Mouse (Mus musculus) urinary bladder, postnatal 10 days (tissue): ENCODE measurements around the gene Runx1.

Experiments used
- DNase-seq: peaks from one replicate; pipeline ENCODE4 v3.0.0; 2022; ENCODE audit warnings: low spot score

Gene Runx1

DNA sequence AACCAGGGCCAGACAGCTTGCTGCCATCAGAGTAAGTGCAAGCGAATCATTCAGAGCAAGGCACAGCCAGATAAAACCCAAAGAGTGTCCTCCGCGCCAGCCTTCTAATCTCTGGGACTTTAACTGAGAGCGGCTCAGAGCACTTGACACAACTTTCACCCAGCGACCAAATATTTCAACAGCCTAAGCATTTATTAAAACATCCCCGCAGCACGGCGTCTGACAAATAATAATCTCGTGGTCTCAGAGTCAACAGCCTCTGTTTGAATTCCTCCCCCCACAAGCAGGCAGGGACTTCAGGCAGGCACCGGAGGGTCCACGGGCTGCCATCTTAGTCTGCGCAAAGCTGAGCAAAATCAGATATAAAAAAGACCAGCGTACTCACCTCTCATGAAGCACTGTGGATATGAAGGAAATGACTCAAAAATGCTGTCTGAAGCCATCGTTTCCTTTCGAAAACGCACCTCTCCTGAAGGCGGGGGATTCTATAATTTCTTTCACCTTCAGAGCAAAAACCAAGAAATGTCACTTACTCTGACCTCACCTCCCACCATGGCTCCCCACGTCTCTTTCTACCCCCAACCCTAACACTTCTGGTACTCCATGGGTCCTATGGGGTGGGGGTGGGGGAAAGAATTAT, 625 bp downstream of the Runx1 start:
- no peak for DNase-seq

DNA sequence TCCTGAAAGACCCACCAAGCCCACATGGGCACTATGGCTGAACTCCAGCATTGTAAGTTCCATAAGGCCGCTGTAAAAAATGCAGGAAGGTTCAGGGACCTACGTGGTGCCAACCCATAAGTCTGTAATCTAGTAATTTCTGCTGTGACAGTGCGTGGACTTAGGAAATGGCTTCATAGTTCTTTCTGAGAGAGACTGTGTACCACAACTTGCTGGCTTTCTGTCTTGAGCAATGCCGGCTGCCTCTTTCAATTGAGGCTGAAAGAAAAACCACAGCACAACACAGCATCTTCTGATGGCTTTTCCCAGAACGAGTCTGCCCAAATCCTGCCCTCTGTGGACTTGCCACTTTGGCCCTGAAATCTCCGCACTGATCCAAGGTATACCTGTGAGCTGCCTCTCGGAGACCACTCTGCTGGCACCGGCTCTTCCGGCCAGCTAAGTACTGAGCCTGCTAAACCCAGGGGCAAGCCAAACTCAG, 1.2 kb downstream of the Runx1 start:
- no peak for DNase-seq

DNA sequence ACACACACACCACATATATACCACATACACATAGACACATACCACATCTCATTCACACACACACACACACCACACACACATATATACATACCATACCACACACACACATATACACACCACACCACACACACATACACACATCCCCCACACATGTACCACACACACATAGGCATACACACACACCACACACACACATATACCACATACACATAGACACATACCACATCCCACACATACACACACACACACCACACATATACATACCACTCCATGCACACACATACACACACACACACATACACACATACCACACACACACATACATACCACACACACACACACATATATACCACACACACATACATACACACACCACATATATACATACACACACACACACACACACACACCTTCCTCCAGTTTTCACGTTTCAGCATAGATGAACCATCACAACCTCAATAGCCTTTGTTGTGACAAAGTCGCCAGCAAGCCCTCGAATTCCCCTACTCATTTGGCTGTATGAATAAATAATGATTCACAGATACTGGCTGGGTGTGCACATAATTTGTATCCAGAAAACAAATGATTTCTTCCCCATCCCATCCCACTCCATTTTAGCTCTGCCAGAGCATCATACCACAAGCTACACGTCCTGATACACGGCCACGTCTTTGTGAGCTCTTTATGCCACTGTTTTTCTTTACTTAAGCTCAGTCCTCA, 1.8 kb downstream of the Runx1 start:
- DNase-seq, result no peak

DNA sequence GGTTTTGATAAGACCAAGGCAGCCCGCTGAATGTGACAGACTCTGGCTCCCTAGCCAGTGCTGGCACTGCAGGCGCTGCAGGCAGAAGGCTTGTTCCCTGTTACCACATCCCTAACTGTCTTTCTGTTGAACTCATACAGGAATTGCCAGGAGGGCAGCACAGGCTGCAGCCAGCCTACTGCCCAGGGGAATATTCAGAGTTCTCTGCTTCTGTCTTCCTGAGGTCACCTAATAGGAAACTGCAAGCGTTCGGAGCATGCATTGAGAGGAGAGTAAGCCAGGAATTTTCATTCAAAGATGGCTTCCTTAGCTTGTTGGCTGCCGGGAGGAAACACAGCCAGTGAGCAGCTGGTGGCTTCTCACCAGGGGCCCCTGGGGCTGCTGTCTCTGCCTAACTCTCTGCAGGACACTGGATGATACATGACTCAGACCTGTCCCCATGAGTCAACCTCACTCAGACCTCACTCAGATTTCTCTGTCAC, 2.5 kb downstream of the Runx1 start:
- no peak for DNase-seq

DNA sequence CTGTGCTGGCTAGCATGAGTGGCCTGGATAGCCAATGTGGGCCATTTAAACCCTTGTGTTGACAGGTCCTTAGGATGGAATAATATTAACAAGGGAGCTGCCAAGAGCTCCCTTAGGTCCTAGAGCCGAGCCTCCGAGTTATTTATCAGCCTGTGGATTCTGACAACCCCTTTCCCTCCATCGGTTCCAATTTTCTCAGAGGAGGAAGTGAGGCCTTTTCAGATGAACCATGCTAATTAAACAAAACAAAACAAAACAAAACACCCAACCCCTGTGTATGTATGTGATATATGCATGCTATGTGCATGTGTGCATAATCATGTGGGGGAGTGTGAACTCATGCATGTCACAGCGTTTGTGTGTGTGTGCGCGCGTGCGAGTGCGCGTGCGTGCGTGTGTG, 3.3 kb downstream of the Runx1 start:
- DNase-seq, result no peak

DNA sequence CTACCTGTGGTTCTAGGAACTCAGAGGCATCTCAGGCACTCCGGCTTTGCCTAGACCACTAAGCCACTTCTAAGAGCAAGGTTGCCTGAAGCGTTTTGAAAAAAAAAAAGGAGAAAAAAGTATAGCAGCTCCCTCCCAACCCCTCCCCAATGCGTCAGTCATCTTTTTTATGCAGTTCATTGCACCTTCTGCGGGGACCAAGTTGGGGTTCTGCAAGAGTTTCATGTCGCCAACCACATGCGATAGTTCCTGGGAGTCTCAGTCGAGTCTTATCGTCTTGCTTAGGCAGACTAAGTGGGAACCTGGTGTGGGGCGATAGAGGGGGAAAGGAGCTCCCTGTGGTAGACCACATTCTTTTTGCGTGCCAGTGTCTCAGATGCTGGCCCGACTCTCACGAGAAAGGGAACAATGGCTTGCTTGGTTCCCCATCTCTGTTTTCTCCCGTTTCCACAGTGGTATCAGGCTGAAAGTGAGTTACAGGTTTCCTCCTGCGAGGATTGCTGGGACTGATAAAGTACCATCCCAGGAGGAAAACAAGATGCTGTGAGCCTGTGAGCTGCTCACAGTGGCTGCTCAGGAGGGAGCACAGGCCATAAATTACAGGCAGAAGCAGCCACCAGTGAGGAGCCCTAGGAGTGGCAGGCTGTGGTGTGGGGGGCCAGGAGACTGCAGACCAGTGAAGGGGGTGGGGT, 3.9 kb downstream of the Runx1 start:
- no peak for DNase-seq

DNA sequence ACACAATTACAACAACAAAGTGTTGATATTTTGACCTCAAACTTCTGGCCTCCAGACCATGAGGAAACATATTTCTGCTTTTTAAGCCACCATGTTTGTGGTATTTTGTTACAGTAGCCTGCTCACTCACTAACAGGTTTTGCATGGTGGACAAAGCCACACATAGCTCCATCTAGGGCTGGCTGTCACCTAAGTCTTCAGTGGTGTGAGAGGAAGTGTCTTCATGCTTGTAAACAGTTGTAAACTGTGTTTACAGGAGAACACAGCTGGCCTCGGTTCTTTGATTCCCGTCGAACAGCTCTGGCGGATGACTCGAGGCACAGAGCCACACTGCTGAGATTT, 4.4 kb downstream of the Runx1 start:
- DNase-seq, result no peak

DNA sequence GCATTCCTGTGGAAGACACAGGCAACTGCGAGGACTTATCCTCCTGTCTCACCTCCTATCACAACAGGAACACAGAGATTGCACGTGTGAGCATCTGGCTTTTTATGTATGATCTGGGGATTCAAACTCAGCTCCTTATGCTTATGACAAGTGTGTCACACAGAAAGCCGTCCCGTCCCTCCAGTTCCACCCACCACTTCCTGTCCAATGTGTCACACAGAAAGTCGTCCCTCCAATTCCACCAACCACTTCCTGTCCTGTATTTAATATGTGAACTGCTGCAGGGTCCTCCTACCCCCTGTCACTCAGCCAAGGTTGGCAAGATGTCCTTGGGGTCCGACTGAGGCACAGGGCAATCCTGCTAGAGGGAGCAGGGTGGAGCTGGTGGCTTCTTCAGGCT, 5.5 kb downstream of the Runx1 start:
- DNase-seq, result no peak

DNA sequence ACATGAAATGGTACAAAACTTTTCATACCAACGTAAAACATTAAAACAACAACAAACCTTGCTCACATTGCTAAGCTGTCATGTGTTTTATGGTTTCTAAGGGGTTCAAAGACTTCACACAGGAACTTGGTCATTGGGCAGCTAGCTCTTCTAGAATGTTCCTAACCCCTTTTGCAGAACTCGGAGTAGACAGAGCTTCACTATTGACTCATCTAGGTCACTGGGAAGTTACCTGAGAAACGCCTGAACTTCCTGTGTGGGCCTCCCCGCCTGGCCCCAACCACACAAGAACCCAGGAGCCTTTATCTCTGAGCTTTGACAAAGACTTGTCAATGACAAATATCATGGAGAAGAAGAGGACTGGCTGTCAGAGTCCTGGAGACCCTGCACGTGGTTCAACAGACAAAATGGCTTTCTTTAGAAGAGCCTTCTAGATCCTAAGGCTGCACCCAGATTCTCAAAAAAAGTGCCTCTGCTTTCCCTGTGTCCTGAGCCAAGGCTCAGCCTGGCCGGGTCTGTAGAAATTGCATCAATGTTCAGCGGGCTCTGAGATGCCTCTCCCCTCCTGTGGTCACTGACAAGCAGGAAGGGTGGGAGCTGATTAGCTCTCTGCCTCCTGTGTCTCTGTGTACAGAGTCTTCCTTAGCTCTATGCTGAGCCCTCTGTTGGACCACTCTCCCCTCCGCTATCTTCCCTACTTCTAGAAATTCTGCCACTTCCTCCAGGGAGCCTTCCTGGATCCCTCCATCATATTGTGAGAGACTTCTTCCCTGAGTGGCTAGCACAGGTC, 7.3 kb downstream of the Runx1 start:
- DNase-seq, result no peak

DNA sequence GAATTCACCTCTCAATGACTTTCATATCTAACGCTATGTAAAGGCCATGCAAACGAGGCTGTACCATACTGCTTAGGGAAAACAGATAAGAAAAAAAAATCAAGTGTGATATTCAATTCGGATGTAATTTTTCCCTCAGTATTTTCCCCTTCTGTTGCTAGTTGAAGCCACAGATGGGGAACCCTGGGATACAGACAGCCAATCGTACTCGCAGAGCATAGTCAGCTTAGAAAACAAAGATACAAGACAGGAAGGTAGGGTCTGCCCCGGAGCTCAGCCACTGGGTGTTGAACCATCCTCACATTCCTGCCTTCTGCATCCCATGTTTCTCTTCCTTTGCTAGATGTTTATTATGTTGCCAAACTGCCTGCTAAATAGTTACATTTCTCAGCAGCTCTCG, 9.9 kb downstream of the Runx1 start:
- DNase-seq, result no peak

DNA sequence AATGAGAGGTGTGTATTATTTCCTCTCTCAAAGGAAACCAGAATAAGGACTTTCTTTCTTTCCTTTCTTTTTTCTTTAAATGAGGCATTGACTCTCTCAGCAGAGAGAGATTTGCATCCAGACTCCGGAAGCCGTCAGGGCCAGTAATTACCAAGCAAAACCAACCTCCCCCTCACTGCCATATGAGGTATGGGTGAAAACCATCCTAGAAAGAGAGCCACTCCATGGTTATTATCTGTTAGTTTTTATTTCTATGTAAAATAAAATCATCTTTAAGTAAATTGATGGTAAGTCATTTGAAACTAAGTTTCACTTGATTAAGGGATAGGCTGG, 10.8 kb downstream of the Runx1 start:
- no peak for DNase-seq

DNA sequence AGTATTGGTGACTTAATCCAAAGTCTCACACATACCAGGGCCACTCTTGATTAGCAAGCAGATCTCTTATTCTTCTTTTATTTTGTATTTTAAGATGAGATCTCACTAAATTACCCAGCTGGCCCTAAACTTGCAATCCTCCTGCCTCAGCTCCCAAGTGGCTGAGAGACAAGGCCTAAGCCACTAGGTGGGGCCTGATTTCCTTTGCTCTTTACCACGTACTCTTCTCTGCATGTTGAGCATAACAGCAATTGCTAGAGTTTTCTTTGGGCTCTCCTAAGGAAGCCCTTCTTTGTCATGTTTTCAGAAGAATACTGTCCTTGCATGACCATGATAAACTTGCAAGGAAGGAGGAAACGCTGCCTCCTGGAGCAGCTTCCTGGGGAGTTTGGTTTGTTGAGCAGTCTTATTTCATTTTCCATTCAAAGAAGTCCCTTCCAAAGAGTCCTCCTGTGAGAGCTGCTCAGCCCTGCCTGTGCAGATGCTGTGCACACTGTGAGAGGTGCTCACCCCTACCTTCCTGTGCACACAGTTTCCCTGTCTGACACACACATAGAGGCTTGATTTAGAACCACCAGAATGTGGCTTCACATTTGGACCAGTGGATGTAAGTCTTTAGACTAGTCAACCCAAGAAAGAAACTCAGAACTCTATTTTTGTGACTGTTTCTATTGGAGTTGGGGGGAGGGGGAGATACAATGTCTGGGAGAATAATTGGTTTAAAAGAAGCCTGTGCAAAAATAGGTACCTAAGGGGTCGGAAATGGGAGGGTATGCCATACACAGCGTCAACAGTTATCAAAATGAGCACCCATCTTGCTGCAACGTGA, 11.4 kb downstream of the Runx1 start:
- no peak for DNase-seq

DNA sequence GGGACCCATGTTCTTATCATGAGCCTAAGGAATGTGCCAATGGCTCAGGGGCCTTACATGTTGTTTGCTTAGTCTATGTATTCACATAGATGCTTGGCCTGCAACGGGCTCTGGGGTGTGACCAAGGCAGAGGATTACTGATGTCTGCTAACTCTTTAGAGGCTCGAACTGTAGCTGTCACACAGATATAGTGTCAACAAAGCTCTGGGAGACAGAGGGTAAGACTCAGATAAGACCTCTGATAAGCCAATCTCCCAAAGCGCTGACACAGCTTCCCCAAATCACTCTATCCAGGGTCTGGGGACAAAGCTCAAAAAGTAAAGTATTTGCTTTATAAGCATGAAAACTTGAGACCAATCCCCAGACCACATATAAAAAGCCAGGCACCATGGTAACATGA, 13.5 kb downstream of the Runx1 start:
- no peak for DNase-seq

DNA sequence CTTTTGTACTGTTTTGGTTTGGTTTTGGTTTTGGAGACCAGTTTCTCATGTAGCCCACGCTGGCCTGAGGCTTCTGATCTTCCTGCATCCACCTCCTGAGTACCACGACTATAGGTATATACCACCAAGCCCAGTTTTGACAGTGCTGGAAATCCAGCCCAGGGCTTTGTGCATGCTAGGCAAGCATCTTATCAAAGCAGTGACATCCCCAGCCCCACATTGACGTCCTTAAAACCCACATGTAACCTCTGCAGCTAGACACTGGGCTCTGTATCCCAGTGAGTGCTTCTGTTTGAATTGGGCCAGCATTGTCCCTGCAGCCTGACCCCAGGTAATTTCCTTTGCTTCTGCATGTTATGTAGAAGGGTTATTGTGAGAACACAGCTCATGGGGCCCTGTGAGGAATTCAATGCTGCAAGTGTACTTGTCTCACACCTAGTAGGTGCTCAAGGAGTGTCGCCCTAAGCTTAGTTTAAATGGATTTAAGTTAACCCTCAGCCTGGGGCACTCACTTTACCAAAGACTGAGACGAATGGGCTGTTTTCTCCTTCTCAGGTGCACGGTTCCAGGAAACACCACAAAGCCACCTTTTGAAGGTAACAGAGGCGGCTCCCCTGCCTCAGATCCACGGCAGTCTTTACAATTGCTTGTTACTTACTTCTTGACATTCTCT, 15.2 kb downstream of the Runx1 start:
- no peak for DNase-seq

DNA sequence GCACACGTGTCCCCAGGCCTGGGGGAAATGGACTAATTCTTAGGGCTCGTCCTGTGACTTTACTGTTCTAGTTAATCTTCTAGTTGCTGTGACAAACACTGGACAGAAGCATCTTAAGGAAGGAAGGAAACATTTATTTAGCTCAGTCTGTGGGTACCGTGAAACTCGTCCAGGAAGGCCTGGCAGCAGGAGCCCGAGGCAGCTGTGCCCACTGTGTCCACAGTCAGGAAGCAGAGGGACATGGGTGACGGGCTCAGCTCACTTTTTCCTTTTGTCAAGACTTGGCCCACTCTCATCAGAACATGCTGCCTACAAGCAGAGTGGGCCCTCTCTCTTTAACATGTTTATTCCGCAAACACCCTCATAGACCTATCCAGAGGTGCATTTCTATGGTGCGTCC, 18.2 kb downstream of the Runx1 start:
- no peak for DNase-seq

DNA sequence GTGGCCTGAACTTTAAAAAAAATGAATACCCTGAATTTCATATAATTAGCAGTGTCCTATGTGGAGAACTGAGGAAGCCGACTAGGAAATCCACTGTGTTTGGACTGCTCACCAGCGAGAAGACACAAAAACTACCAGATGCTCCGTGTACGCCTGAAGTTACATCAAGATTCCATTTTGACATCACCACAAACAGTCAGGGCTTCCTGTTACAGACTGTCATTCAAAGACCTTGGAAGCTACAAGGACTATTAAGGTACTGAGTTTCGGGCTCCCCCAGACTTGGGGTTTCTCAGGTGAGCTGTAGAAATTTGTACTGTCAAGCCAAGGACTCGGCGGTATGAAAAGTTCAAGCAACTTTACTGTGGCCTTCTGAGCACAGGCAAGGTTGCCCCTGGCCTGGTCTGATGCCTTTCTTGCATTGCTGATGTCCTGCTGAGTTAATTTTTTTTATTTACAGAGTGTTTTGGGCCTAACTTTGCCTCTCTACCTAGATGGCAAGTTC, 22.8 kb downstream of the Runx1 start:
- no peak for DNase-seq

DNA sequence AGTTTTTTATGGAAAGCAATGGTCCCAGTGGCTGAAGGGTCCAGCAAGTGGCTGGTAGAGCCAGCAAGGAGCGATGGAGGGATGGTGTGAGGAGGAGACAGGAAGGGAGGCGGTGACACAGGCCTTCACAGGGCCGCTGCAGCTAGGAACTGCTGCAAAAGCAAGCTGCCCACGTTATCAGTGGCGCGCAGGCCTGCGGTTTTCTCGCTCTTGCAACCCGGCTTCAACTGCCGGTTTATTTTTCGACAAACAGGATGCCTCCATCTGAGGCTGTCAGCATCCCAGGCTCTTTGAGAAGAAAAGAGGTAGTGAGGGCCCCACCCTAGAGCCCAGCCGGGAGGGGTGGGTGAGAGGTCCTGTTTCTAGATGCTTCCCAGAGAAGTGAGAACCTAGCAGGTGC, 24.4 kb downstream of the Runx1 start:
- no peak for DNase-seq

DNA sequence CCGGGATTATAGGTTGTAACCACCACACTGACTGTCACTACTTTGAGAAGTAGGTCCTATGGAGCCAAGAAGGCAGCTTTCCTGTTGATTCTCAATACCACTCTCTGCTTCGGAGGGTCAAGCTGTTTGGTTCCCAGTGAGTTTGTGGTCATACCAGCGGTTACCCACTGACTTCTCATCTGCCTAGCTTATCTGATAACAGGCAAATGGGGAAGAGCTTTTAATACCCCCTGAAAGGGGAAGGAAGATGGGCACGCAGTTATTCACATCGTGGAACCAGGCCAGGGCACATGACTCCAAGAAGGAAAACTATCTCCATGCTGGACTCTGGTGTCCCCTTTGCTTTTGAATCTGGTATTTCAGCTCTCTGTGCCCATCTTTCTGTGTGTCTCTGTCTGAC, 25.1 kb downstream of the Runx1 start:
- DNase-seq, result no peak

DNA sequence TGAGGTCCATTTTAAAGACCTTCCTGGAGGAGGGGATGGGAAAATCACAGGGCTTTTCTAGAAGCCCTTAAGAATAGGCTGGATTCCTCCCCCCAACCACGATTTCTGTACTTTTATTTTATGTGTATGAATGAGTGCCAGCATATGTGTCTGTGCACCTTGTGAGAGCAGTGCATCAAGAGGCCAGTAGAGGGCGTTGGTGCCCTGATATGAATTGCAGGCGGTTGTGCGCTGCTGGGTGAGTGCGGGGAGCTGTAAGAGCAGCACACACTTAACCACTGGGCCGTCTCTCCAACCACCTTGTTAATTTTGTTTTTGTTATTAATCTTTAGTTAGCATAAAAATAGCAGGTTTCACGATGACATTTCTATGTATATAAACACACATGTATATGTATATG, 26.0 kb downstream of the Runx1 start:
- no peak for DNase-seq

DNA sequence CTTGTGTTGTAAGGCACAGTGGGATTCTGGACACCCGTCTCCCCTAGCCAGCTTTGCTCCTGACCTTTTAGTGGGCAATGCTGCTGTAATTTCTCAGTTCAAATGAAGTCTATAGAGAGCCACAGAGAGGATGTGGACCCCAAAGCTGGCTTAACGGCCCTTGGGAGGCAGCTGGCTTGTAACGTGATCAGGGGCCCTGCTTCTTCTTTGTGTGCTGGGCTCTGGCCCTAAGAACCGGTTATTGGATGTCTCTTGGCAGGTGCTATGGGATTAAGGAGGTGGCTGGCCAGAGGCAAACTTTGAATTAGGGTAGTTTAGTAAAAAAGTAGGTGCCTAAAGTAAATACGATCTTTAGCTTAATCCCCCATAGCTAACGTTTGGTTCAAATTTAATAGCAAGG, 31.8 kb downstream of the Runx1 start:
- no peak for DNase-seq

DNA sequence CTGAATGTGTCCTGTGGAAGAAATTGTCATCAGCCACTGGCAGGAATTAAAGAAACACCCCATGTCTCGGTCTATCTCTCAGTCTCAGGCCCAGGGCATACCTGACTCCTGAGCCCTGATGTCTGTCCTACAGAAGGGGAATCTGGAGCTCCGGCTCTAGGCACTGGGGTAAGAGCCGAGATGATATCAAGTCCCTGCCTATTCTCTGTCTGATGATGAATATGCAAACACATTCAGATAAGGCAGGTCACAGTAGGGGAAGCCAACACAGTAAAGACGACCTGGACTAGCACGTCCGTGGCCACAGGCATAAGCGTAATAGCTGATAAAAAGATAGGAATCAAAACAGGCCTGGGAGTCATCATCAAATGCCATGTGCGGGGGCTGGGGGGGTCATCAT, 32.2 kb downstream of the Runx1 start:
- DNase-seq, result no peak
